Mouse (Mus musculus) heart, postnatal 0 days (tissue): ENCODE data around the gene Zbtb16.

Experiments used
- CTCF ChIP-seq: IDR thresholded peaks from 2 replicates; pipeline ENCODE4 v1.5.1; 2016; ENCODE audit warnings: antibody characterized with exemption, control low read depth, low read depth
- EP300 ChIP-seq: IDR thresholded peaks from 2 replicates; pipeline ENCODE4 v1.6.1; 2016; ENCODE audit warnings: antibody characterized with exemption, low read depth

DNA sequence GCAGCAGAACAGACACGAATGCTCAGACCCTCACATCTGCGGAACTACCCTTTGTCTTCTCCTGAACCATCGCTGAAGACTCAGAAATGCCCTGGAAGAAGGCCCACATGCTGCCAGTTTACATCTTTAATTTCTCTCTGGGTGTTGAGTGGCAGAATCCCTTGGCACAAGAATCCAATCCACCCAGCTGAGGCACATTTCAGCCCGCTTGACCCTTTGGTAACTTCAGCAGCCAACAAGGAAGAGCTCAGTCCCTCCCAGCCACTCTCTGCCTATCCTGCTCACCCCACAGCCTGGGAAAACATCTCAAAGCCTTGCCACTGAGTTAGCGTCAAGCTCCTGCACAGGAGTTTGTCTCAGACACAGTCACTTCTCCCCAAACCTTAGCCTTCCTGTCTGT, 162.2 kb downstream of the Zbtb16 start:
- TF ChIP-seq CTCF (no peak), EP300 (no peak)
